Mouse (Mus musculus) thymus, postnatal 10 days (tissue): ENCODE results near the gene Alppl2.

Experiments used
- DNase-seq, 2 experiments: peaks; one replicate each; pipeline ENCODE4 v3.0.0; 2021; ENCODE audit warnings: low spot score in 2 of 2

The Alppl2 gene

DNA sequence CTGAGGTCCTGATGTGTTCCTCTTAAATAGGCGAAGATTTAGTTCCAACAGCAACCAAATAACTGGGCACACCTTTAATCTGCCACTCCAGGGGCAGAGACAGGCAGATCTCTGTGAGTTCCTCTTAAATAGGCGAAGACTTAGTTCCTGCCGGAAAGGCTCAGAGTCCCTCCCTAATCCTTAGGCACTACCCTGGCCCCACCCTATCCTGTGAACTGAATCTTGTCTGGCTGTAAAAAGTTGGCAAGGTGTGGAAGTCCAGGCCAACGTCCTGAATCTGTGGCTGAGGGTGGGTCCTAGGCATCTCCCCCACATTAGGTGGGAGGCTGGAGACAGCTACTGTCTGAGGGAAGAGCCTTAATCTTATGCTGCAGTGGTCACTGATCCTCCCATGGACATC lies at the start of gene Alppl2:
Alppl2 (minus strand) TSS at position 101 of the 400 bp plus-strand sequence.
- DNase-seq: no peak

DNA sequence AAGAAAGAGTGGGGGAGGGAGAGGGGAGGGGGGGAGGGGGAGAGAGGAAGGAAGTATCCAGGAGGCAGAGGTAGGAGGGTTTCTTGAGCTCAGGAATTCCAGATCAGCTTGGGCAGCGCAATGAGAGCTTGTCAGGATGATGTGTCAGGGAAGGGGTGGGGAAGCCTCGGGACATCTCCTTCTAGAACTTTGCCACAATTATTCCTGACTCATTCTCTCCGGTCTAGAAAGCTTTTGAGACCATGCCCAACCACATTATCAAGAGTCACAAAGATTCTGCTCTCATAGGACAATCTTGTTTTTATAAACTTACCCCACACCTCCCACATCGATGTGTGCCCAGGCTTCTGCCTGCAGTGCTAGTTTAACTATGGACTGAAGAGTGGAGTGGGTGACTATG lies 42.1 kb upstream of the Alppl2 start:
- DNase-seq: no peak

DNA sequence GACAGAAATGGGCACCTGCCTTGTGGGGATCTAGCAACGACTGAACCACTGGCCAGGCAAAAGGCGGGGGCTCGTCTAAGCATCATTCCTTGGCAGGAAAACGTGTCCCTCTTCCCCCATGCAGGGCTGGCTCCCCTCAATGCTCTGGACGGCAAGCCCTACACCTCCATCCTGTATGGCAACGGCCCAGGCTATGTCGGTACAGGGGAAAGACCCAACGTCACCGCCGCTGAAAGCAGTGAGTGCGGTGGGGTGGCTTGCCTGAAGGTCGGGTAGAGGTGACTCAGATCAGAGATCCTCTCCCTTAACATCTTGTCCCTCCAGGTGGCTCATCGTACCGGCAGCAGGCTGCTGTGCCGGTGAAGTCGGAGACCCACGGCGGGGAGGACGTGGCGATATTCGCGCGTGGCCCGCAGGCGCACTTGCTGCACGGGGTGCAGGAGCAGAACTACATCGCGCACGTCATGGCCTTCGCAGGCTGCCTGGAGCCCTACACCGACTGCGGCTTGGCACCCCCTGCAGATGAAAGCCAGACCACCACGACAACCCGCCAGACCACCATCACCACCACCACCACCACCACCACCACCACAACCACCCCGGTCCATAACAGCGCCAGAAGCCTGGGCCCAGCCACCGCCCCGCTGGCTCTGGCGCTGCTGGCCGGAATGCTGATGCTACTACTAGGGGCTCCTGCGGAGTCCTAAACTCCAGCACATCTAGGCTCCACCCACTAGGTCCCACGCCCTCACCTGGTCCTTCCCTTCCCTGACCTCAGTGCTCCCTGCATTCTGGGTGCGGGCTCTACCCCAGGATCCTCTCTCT lies 37.7 kb upstream of the Alppl2 start:
- peak in 1 of 2 experiments; percentile 28 for DNase-seq

DNA sequence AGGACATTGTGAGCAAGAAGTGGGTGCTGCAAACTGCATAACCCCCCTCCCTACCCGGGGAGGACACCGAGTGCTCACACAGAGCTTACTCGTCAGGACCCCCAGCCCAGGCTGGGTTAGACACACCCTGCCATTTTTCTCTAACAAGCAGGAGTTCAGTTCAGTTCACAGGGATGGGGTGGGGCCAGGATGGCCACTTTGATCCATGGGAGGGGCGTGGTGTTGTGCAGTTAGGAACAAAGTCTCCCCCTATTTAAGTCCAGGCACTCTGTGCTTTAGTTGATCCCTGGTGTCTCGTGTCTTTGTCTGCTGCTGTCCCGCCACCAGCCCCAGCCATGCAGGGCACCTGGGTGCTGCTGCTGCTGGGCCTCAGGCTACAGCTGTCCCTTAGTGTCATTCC lies 34.9 kb upstream of the Alppl2 start, which contains the start of gene Akp3:
Akp3 (plus strand) TSS at position 301 of the 400 bp plus-strand sequence.
- no peak for DNase-seq

DNA sequence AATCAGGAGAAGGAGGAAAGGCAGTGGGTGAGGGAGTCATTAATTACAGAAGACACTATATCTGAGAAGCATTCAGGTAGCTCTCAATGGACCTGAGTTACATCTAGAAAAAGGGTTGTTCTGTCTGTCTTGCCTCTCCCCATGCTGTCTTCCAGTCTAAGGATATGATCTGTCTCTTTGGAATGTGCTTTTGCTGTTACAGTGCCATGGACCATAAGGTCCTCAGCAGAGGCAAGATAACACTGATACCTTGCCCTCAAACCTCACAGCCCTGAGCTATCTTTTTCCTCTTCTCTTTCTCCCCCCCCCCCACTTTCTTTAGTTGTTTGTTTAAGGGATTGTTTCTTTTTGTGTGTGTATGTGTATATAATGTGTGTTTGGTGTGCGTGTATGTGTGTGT lies 25.1 kb upstream of the Alppl2 start:
- DNase-seq: no peak

DNA sequence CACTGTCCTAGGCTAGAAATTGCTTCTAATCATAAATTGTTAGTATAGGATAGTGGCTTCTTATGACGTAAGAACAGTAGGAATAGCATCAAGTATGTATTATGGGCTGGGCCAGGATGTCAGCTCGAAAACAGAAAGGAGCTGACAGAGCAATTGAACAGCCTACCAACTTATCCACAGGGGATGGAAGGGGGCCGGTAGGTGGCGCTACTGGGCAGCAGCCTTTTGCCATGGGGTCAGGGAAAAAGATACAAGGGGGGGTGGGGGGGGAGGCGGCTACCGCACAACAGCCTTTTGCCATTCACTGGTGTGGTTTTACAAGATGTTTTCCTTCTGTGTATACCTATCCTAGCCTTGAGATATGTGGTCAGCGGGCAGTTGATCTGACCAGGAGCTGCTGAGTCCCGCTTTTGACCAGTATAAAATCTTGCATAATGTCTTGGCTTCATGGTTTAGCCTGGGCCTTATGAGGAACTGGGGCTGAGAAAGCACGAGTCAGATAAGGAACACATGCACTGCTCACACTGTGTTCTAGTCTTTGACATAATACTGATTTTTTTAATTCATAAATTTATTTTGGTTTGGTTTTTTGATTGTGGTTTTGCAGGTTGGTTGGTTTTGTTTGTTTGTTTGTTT lies 22.1 kb upstream of the Alppl2 start:
- DNase-seq: no peak

DNA sequence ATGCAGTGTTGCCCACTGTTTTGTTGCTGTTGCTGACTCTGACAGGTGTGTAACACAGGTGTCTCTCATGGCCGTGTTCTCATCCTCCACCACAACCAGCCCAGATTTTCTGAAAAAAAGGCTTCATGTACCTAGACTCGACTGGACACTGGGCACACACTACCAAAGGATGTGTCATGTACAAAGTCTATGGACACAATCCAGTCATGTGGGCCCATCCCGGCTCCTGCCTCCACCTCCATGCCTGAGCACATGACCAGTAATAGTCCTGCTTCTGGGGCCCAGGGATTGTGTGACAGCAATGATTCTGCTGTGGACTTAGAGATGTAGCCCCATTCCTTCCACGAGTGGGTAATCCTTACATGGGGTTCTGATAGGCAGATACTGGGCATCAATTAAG lies 18.8 kb upstream of the Alppl2 start:
- no peak for DNase-seq

DNA sequence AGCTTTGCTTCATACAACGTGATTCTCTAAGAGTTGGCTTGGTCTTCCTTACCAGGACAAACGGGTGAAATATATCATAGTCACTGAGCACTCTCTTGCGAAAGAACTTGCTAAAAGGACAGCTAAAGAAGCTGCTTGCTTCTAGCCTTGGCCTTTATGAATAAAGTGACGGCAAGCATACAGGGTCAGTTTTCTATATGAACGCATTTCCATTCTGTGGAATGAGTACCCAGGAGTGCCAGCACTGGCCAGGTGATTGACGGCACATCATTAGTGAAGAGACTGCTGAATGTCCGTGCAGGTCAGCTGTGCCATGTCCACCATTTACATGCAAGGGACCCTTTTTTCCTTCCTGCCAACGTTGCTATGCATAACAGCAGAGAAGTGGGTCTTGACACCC lies 16.8 kb upstream of the Alppl2 start:
- DNase-seq: no peak

DNA sequence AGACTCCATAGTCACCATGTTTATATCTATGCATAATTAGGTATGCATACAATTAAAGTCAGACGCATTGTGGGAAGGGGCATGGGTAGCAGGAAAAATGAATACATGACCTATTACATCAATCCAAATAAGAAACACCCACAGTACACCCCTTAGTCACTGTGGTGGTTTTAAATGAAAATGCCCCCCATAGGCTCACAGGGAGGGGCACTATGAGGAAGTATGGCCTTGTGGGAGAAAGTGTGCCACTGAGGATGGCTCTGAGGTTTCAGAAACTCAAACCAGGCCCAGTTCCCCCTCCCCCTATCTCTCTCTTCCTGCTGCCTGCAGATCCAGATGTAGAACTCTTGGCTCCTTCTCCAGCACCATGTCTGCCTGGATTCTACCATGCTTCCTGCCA lies 14.2 kb upstream of the Alppl2 start:
- DNase-seq: no peak

DNA sequence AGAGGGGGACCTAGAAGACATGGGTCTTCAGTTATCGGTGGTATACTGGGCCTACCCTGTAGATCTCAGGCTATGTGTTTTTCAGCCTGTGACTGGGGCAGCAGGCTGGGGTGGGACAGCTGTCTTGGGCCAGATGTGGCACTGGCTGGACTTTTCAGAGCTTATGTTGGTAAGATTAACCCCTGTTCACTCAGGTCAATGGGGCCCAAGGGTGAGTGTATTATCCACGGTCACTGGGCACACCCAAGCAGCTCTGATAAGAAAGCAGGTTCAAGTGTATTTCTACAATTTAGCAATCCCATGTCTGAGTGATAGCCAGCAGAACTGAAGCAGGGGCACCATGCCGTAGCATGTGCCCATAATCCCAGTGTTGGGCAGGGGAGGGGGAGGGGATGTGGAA lies 12.4 kb upstream of the Alppl2 start:
- DNase-seq: no peak

DNA sequence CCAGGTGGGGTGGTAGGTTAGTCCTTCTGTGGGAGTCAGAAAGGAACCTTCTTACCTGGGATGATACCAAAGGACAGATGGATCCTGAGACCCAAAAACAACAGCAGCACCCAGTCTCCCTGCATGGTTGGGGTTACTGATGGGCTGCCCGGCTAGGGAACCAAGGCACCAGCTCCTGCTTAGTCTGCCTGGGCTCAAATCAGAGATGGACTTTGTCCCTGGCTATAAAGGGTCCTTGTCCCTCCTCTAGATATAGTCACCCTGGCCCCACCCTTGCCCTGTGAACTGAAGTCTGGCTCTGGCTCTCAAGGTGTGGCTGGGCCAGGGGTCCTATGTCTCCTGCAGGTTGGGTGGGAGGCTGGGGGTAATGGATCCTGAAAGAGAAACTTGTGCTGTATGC lies 11.7 kb upstream of the Alppl2 start, which contains the start of gene Alpi:
Alpi (minus strand) TSS at position 196 of the 400 bp plus-strand sequence.
- DNase-seq: no peak

DNA sequence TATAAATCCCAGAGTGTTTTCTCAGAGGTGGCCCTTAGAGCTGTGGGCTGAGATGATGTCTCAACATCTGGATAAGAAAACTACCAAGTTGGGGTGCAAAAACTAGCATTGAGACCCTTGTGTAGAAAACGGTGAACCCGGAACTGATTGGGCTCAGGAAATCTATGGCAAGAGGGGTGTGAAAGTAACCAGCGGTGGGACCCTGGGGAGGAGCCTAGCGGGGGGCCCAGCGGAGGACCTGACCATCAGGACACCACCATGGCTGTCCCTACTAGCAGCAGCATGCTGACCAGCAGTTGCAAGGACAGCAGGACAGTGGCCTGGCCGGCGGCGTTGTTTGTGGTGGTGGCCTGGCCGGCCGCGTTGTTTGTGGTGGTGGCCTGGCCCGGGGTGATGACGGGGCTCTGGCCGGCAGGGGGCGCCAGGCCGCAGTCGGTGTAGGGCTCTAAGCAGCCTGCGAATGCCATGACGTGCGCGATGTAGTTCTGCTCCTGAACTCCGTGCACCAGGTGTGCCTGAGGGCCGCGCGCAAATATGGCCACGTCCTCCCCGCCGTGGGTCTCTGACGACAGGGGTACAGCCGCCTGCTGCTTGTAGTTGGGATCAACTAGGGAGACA lies 8.7 kb upstream of the Alppl2 start:
- peak; percentile 12 to 52 for DNase-seq

DNA sequence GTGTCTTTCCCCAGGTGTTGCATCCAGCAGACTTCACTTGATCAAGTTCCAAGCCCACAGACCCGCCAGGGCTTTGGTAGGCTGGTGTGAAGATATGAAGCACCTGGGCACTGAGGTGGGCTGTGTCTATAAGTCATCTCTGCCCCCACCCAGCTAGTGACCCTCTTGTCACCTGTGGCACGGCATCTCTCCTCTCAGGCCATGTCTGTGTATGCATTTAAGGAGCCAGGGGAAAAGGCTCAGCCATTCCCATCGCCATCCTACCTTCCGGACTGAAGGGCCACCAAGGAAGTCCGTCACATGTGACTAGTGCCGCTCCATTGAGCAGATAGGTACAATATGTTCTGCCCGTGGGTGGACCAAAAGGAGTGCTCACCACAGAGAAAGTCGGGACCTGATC lies 5.9 kb upstream of the Alppl2 start:
- no peak for DNase-seq

DNA sequence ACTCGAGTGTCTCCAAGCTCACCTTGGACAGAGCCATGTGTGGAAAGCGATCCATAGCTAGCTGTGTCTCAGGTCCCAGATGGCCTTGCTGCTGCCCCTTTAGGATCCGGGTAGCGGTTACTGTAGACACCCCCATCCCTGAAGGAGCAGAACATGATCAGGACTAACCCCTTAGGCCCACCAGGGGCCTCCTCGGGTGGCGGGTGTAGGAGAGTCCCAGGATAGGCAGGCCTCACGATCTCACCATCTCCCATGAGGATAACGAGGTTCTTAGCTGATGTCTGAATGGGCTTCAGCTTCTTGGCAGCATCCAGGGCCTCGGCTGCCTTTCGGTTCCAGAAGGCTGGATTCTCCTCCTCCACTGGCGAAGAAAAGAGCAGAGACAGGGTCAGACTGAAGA lies 477 bp downstream of the Alppl2 start:
- no peak for DNase-seq

DNA sequence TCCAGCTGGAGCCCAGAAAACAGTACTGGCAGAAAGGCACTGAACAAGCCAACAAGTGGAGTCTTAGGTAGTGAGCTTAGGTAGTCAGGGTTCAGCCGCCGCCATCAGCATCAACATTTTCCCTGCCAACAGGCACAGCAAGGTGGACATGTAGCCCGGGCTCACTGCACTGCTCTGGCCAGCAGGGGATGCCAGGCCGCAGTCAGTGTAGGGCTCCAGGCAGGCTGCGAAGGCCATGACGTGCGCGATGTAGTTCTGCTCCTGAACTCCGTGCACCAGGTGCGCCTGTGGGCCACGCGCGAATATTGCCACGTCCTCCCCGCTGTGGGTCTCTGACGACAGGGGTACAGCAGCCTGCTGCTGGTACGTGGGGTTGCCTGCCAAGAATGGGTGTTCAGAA lies 2.8 kb downstream of the Alppl2 start:
- DNase-seq: no peak

DNA sequence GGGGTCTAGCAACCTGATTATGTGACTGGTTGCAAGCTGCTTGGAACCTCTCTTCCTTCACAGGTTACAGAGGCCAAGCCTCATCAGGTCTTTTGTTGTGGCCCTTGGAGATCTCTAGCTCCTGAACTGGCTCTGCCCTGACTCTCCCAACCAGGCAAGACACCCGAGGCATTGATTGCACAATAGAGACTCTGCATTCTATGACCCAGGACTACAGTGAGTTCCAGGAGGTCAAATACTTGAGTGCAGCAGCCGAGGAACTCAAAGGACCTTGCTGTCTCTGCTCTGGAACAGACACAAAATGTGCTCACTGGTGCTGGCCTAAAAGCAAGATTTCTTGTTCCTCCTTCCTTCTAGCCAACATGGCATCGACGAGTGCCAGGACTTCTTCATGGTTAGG lies 3.5 kb downstream of the Alppl2 start:
- no peak for DNase-seq

DNA sequence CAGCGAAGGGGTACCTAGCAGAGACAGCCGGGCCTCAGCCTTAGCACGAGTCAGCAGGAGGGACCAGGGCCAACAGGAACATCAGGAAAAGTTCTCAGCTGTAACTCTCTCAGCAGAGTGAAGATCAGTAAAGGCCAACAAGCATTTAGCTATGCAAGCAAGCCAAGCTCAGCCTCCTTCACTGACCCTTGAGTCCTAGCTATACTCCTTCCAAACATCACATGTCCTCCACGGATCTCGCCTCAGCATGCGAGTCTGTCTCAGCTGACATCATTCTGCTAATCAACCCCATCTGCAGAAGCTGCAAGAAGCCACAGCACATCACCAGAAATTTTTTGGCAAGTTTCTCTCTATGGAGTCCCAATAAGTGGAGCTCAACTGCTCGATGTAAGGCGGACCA lies 16.0 kb downstream of the Alppl2 start:
- DNase-seq: no peak

DNA sequence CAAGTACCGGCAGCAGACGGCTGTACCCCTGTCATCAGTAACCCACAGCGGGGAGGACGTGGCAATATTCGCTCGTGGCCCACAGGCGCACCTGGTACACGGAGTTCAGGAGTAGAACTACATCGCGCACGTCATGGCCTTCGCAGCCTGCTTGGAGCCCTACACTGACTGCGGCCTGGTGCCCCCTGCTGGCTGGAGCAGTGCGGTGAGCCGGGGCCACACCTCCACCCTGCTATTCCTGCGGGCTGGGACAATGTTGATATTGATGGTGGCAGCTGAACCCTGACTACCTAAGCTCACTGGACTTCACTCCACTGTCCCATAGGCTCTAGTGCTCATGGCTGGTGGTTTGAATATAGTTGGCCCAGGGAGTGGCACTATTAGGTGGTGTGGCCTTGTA lies 19.0 kb downstream of the Alppl2 start:
- peak; percentile 10 to 59 for DNase-seq

DNA sequence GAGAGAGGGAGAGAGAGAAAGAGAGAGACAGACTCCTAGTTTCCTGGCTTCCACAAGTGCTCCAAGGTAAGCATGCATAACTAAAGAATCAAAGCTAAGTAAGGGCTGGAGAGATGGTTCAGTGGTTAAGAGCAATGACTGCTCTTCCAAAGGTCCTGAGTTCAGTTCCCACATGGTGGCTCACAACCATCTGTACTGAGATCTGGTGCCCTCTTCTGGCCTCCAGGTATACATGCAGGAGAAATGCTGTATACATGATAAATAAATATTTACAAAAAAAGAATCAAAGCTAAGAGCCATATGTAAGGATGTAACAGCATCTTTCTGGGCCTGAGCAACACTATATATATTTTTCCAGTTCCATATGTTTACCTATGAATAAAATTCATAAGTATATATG lies 28.8 kb downstream of the Alppl2 start:
- no peak for DNase-seq

DNA sequence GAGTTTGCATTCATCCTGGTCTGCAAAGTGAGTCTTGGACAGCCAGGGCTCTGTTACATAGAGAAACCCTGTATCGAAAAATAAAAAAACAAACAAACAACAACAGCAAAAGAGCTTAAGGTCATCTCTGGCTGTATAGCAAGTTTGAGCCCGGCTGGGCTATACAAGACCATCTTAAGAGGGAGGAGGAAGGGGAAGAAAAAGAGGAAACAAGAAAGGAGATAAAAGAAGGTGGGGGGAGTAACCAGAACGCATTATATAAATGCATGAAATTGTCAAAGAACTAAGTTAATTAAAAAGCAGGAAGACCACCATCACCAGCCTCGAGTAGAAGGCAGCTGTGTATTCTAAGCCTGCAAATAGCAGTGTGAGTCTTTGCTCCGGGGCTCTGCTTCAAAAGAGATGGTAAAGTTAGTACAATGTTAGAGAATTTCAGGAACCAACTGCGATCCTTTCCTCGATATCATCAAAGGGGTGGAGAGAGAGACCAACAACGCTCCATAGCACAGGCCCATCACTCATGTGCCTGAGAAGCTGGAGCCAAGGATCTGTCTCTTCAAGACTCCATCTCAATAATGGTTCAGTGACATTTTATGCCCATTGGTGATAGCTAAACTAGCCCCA lies 30.6 kb downstream of the Alppl2 start:
- no peak for DNase-seq

DNA sequence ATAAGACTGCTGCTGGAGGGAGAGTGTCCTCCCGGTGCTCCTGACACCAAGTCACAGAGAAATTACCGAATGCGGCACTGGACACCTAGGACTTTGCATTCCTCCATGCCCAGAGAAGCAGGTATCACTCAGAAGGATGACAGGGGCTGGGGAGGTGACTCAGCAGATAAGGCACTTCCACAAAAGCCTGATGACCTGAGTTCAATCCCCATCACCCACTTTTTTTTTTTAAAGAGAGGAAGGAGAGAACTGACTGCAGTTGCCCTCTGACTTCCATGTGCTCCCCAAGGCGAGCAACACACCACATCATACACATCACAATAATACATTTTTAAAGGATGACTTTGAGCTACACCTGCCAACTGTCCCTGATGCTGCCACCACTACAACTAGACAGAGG lies 32.7 kb downstream of the Alppl2 start:
- no peak for DNase-seq

DNA sequence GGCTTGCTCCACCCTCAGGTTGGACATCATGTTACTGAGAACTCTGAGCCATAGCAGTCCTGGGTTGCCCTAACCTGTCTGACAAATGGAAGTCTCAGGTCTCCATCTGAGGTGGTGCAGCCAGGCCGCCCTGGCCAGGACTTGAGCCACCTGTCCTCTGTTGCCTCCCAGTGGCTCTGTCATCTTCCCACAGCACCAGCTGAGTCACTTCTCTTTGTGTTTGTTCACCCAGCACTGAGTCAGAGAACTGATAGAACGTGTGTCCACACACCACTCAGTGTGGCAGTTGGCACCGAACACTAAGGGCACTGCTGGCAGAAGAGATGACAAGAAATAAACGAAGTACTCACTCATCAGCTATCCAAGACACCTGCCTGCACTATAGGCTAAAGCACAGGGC lies 38.4 kb downstream of the Alppl2 start:
- no peak for DNase-seq
